Mouse (Mus musculus): Measurements from ENCODE around the gene Rnf38. TPM values are rescaled to one million over a fixed set of nuclear protein-coding genes. Genes with fewer than 3 reads are reported as not detected.

The Rnf38 gene
- total RNA-seq, 1 experiment = 19.6 TPM

- no peak overlapping the region for H3K9ac ChIP-seq (ENCODE audit: insufficient read depth, low read depth, low read length, poor library complexity, severe bottlenecking)
- in situ Hi-C loops (cut with MboI; ENCODE audit: low sequenced_read_pairs in 2 of 2, unreplicated experiment in 2 of 2) = no loop called here
- TF ChIP-seq CHD2 (IDR thresholded peaks at IDR 0.05; ENCODE audit: low read depth, low read length) = no peak
- no peak for TF ChIP-seq MAFK (IDR thresholded peaks at IDR 0.05; ENCODE audit: insufficient read depth, low read depth, low read length)
- no peak for TF ChIP-seq HCFC1 (IDR thresholded peaks at IDR 0.05; ENCODE audit: borderline replicate concordance, insufficient read depth, low read length)
- no peak for TF ChIP-seq ZNF384 (IDR thresholded peaks at IDR 0.05; ENCODE audit: low read depth, low read length)
- TF ChIP-seq ZC3H11A (IDR thresholded peaks at IDR 0.05; ENCODE audit: borderline replicate concordance, low read depth, low read length) = no peak
- DNase-seq (ENCODE audit: low read depth, low spot score) = no peak
- peak overlapping the region in 1 of 2 experiments; percentile 11; a peak in 2 of 4 replicates for H3K4me3 ChIP-seq (ENCODE audit: insufficient read depth in 1 of 2, low read depth in 1 of 2, low read length in 2 of 2, poor library complexity in 1 of 2, severe bottlenecking in 1 of 2)
- H3K27ac ChIP-seq (ENCODE audit: insufficient read depth, low read depth, low read length, poor library complexity, severe bottlenecking) = peak overlapping the region; percentile 8; the same call in 1 of the 2 replicates
- no peaks in the 10 kb centered on the region for H3K9me3 ChIP-seq (ENCODE audit: control insufficient read depth, insufficient read depth, low read depth, low read length)
- peaks cover 8 to 21% of the 10 kb centered on the region in 2 experiments for H3K4me1 ChIP-seq (ENCODE audit: control insufficient read depth in 2 of 2, insufficient read depth in 2 of 2, low read length in 2 of 2, poor library complexity in 1 of 2)
- H3K36me3 ChIP-seq (ENCODE audit: control insufficient read depth, insufficient read depth, low read length, poor library complexity, severe bottlenecking) = no peaks in the 10 kb centered on the region
Observed at GRCm38 (mm10) chr4:44253191-44253590, 19.6 kb upstream of the Rnf38 start.

GRCm38 (mm10) chr4:44251966-44252916 is 18.7 kb upstream of the Rnf38 start:
- no peak for DNase-seq (ENCODE audit: low read depth, low spot score)
- in situ Hi-C loops (cut with MboI; ENCODE audit: low sequenced_read_pairs in 2 of 2, unreplicated experiment in 2 of 2) = no loop called here
- peak overlapping the region in 1 of 2 experiments; percentile 41; a peak in 1 of 4 replicates for H3K4me3 ChIP-seq (ENCODE audit: insufficient read depth in 1 of 2, low read depth in 1 of 2, low read length in 2 of 2, poor library complexity in 1 of 2, severe bottlenecking in 1 of 2)
- H3K27ac ChIP-seq (ENCODE audit: insufficient read depth, low read depth, low read length, poor library complexity, severe bottlenecking) = no peak overlapping the region; the same call in 1 of the 2 replicates
- H3K9me3 ChIP-seq (ENCODE audit: control insufficient read depth, insufficient read depth, low read depth, low read length) = no peaks in the 10 kb centered on the region
- no peaks in the 10 kb centered on the region for H3K36me3 ChIP-seq (ENCODE audit: control insufficient read depth, insufficient read depth, low read length, poor library complexity, severe bottlenecking)
- peaks cover 9 to 24% of the 10 kb centered on the region in 2 experiments for H3K4me1 ChIP-seq (ENCODE audit: control insufficient read depth in 2 of 2, insufficient read depth in 2 of 2, low read length in 2 of 2, poor library complexity in 1 of 2)
- TF ChIP-seq MAFK (IDR thresholded peaks at IDR 0.05; ENCODE audit: insufficient read depth, low read depth, low read length) (0 out of 2 replicates have a peak, but pooled peaks have one; percentile 37), ZNF384 (IDR thresholded peaks at IDR 0.05; ENCODE audit: low read depth, low read length) (no peak), HCFC1 (IDR thresholded peaks at IDR 0.05; ENCODE audit: borderline replicate concordance, insufficient read depth, low read length) (no peak), CHD2 (IDR thresholded peaks at IDR 0.05; ENCODE audit: low read depth, low read length) (no peak), ZC3H11A (IDR thresholded peaks at IDR 0.05; ENCODE audit: borderline replicate concordance, low read depth, low read length) (no peak)
- H3K9ac ChIP-seq (ENCODE audit: insufficient read depth, low read depth, low read length, poor library complexity, severe bottlenecking) = no peak overlapping the region

GRCm38 (mm10) chr4:44251521-44251920 is 17.9 kb upstream of the Rnf38 start:
- Histone ChIP-seq H3K9ac (ENCODE audit: insufficient read depth, low read depth, low read length, poor library complexity, severe bottlenecking) (no peak overlapping the region), H3K36me3 (ENCODE audit: control insufficient read depth, insufficient read depth, low read length, poor library complexity, severe bottlenecking) (no peaks in the 10 kb centered on the region), H3K27ac (ENCODE audit: insufficient read depth, low read depth, low read length, poor library complexity, severe bottlenecking) (peak overlapping the region; percentile 28), H3K4me1 (ENCODE audit: control insufficient read depth in 2 of 2, insufficient read depth in 2 of 2, low read length in 2 of 2, poor library complexity in 1 of 2) (peaks cover 11 to 24% of the 10 kb centered on the region in 2 experiments), H3K4me3 (ENCODE audit: insufficient read depth in 1 of 2, low read depth in 1 of 2, low read length in 2 of 2, poor library complexity in 1 of 2, severe bottlenecking in 1 of 2) (no peak overlapping the region), H3K9me3 (ENCODE audit: control insufficient read depth, insufficient read depth, low read depth, low read length) (no peaks in the 10 kb centered on the region)
- TF ChIP-seq CHD2 (IDR thresholded peaks at IDR 0.05; ENCODE audit: low read depth, low read length) (no peak), ZC3H11A (IDR thresholded peaks at IDR 0.05; ENCODE audit: borderline replicate concordance, low read depth, low read length) (no peak), HCFC1 (IDR thresholded peaks at IDR 0.05; ENCODE audit: borderline replicate concordance, insufficient read depth, low read length) (no peak), MAFK (IDR thresholded peaks at IDR 0.05; ENCODE audit: insufficient read depth, low read depth, low read length) (no peak), ZNF384 (IDR thresholded peaks at IDR 0.05; ENCODE audit: low read depth, low read length) (no peak)
- no peak for DNase-seq (ENCODE audit: low read depth, low spot score)
- in situ Hi-C loops (cut with MboI; ENCODE audit: low sequenced_read_pairs in 2 of 2, unreplicated experiment in 2 of 2) = no loop called here

- no peak overlapping the region for H3K9ac ChIP-seq (ENCODE audit: insufficient read depth, low read depth, low read length, poor library complexity, severe bottlenecking)
- DNase-seq (ENCODE audit: low read depth, low spot score) = no peak
- H3K4me3 ChIP-seq (ENCODE audit: insufficient read depth in 1 of 2, low read depth in 1 of 2, low read length in 2 of 2, poor library complexity in 1 of 2, severe bottlenecking in 1 of 2) = no peak overlapping the region
- H3K4me1 ChIP-seq (ENCODE audit: control insufficient read depth in 2 of 2, insufficient read depth in 2 of 2, low read length in 2 of 2, poor library complexity in 1 of 2) = peaks cover 11 to 24% of the 10 kb centered on the region in 2 experiments
- TF ChIP-seq CHD2 (IDR thresholded peaks at IDR 0.05; ENCODE audit: low read depth, low read length) (no peak), ZNF384 (IDR thresholded peaks at IDR 0.05; ENCODE audit: low read depth, low read length) (no peak), HCFC1 (IDR thresholded peaks at IDR 0.05; ENCODE audit: borderline replicate concordance, insufficient read depth, low read length) (no peak), ZC3H11A (IDR thresholded peaks at IDR 0.05; ENCODE audit: borderline replicate concordance, low read depth, low read length) (no peak), MAFK (IDR thresholded peaks at IDR 0.05; ENCODE audit: insufficient read depth, low read depth, low read length) (no peak)
- in situ Hi-C loops (cut with MboI; ENCODE audit: low sequenced_read_pairs in 2 of 2, unreplicated experiment in 2 of 2) = no loop called here
- no peak overlapping the region for H3K27ac ChIP-seq (ENCODE audit: insufficient read depth, low read depth, low read length, poor library complexity, severe bottlenecking)
- no peaks in the 10 kb centered on the region for H3K36me3 ChIP-seq (ENCODE audit: control insufficient read depth, insufficient read depth, low read length, poor library complexity, severe bottlenecking)
- no peaks in the 10 kb centered on the region for H3K9me3 ChIP-seq (ENCODE audit: control insufficient read depth, insufficient read depth, low read depth, low read length)
Observed at GRCm38 (mm10) chr4:44249705-44250104, 16.1 kb upstream of the Rnf38 start.
